Mouse (Mus musculus) stomach, embryonic 16.5 days (tissue): ENCODE measurements at regions not wholly inside any gene's neighbourhood (a gene's known extent, or its start where the extent isn't known, plus 50 kb on each side); places are given as distances from the start of the nearest gene placed in this dataset.

Experiments used
- ATAC-seq: fragments of 200-750 bp; cut with Nextera tagmentation; 2 replicates; pipeline ENCODE4 v1.8.0; 2017; ENCODE audit warnings: moderate number of reproducible peaks, moderate TSS enrichment; ENCODE audit not compliant: insufficient read depth, low FRiP score
- H3K27ac ChIP-seq: fragments of 300-500 bp; sonication (generic); 2 replicates; pipeline ENCODE4 v1.5.1; 2014; ENCODE audit warnings: low read length
- H3K27me3 ChIP-seq: fragments of 300-500 bp; sonication (generic); 2 replicates; pipeline ENCODE4 v1.6.1; 2014; ENCODE audit warnings: low read length, control low read depth, mixed read lengths; ENCODE audit not compliant: control insufficient read depth, insufficient read depth
- H3K36me3 ChIP-seq: fragments of 300-500 bp; sonication (generic); 2 replicates; pipeline ENCODE4 v1.6.1; 2014; ENCODE audit warnings: low read length; ENCODE audit not compliant: control insufficient read depth, insufficient read depth
- H3K4me1 ChIP-seq: fragments of 300-500 bp; sonication (generic); 2 replicates; pipeline ENCODE4 v1.6.1; 2014; ENCODE audit warnings: low read length, control low read depth, mixed read lengths; ENCODE audit not compliant: control insufficient read depth, insufficient read depth
- H3K4me2 ChIP-seq: fragments of 300-500 bp; sonication (generic); 2 replicates; pipeline ENCODE4 v1.6.1; 2014; ENCODE audit warnings: low read depth, low read length, mixed read lengths
- H3K4me3 ChIP-seq: fragments of 300-500 bp; sonication (generic); replicated peaks from 2 replicates; pipeline ENCODE4 v1.5.1; 2014; ENCODE audit warnings: mild to moderate bottlenecking, low read length
- H3K9ac ChIP-seq: fragments of 300-500 bp; sonication (generic); 2 replicates; pipeline ENCODE4 v1.6.1; 2014; ENCODE audit warnings: low read length
- H3K9me3 ChIP-seq: fragments of 300-500 bp; sonication (generic); replicated peaks from 2 replicates; pipeline ENCODE4 v1.6.1; 2016; ENCODE audit warnings: low read length, control low read depth; ENCODE audit not compliant: control insufficient read depth
- WGBS: fragments of 180-500 bp; shearing (Covaris S2); extraction: QIAGEN DNeasy Blood & Tissue Kit; methylation state at CpG from one replicate; pipeline ENCODE4 v1.1.7; 2014; 5-methylcytosine and 5-hydroxymethylcytosine counted together

GRCm38 (mm10) chr6:101525129-101525528 is 147.4 kb upstream of the Pdzrn3 start:
- Histone ChIP-seq H3K36me3 (no peaks in the 10 kb centered on the region), H3K9ac (no peak overlapping the region), H3K27ac (no peak overlapping the region), H3K27me3 (no peaks in the 10 kb centered on the region), H3K4me1 (no peaks in the 10 kb centered on the region), H3K9me3 (no peaks in the 10 kb centered on the region), H3K4me2 (no peak overlapping the region), H3K4me3 (no peak overlapping the region)
- 67% methylated on average over 2 of the region's 2 CpGs for WGBS
- ATAC-seq: no peak

- Histone ChIP-seq H3K9me3 (no peaks in the 10 kb centered on the region), H3K4me3 (no peak overlapping the region), H3K4me2 (no peak overlapping the region), H3K36me3 (no peaks in the 10 kb centered on the region), H3K27ac (no peak overlapping the region), H3K27me3 (no peaks in the 10 kb centered on the region), H3K4me1 (peaks cover 8% of the 10 kb centered on the region), H3K9ac (no peak overlapping the region)
- no peak for ATAC-seq
- WGBS: 90% methylated on average over 6 of the region's 6 CpGs
Observed at GRCm38 (mm10) chr6:101521316-101521715, 143.6 kb upstream of the Pdzrn3 start.

- no peak overlapping the region for H3K27ac ChIP-seq
- no peak overlapping the region for H3K9ac ChIP-seq
- no peaks in the 10 kb centered on the region for H3K27me3 ChIP-seq
- 77% methylated on average over 3 of the region's 3 CpGs for WGBS
- ATAC-seq: no peak
- no peak overlapping the region for H3K4me3 ChIP-seq
- H3K36me3 ChIP-seq: no peaks in the 10 kb centered on the region
- no peaks in the 10 kb centered on the region for H3K9me3 ChIP-seq
- H3K4me1 ChIP-seq: peaks cover 8% of the 10 kb centered on the region
- no peak overlapping the region for H3K4me2 ChIP-seq
Observed at GRCm38 (mm10) chr6:101520755-101521154, 143.1 kb upstream of the Pdzrn3 start.

- H3K9ac ChIP-seq: no peak overlapping the region
- H3K27me3 ChIP-seq: no peaks in the 10 kb centered on the region
- no peak for ATAC-seq
- no peaks in the 10 kb centered on the region for H3K9me3 ChIP-seq
- H3K4me2 ChIP-seq: no peak overlapping the region
- H3K27ac ChIP-seq: no peak overlapping the region
- no peaks in the 10 kb centered on the region for H3K36me3 ChIP-seq
- peaks cover 8% of the 10 kb centered on the region for H3K4me1 ChIP-seq
- no peak overlapping the region for H3K4me3 ChIP-seq
- 39% methylated on average over 9 of the region's 9 CpGs for WGBS
Observed at GRCm38 (mm10) chr6:101518904-101519701, 141.4 kb upstream of the Pdzrn3 start.

GRCm38 (mm10) chr6:101517584-101517983 is 139.9 kb upstream of the Pdzrn3 start:
- H3K4me2 ChIP-seq: no peak overlapping the region
- no peak for ATAC-seq
- H3K4me1 ChIP-seq: peaks cover 8% of the 10 kb centered on the region
- WGBS: 31% methylated on average over 2 of the region's 2 CpGs
- H3K27me3 ChIP-seq: no peaks in the 10 kb centered on the region
- H3K9ac ChIP-seq: no peak overlapping the region
- H3K36me3 ChIP-seq: no peaks in the 10 kb centered on the region
- no peaks in the 10 kb centered on the region for H3K9me3 ChIP-seq
- no peak overlapping the region for H3K4me3 ChIP-seq
- H3K27ac ChIP-seq: no peak overlapping the region

- Histone ChIP-seq H3K27ac (no peak overlapping the region), H3K4me3 (no peak overlapping the region), H3K9me3 (no peaks in the 10 kb centered on the region), H3K4me1 (no peaks in the 10 kb centered on the region; the same call in 1 of the 2 replicates), H3K36me3 (no peaks in the 10 kb centered on the region), H3K27me3 (no peaks in the 10 kb centered on the region), H3K9ac (no peak overlapping the region), H3K4me2 (no peak overlapping the region)
- 79% methylated on average over 2 of the region's 2 CpGs for WGBS
- ATAC-seq: no peak
Observed at GRCm38 (mm10) chr6:101513696-101514095, 136.0 kb upstream of the Pdzrn3 start.

- no peak overlapping the region for H3K4me3 ChIP-seq
- no peak for ATAC-seq
- H3K9ac ChIP-seq: no peak overlapping the region
Observed at GRCm38 (mm10) chr6:101502149-101502548, 124.5 kb upstream of the Pdzrn3 start.

GRCm38 (mm10) chr6:101501716-101502115 is 124.0 kb upstream of the Pdzrn3 start:
- H3K9ac ChIP-seq: no peak overlapping the region
- H3K27me3 ChIP-seq: no peaks in the 10 kb centered on the region
- ATAC-seq: no peak
- H3K9me3 ChIP-seq: no peaks in the 10 kb centered on the region
- WGBS: 78% methylated on average over 4 of the region's 4 CpGs
- H3K4me3 ChIP-seq: no peak overlapping the region
- H3K4me2 ChIP-seq: no peak overlapping the region
- H3K27ac ChIP-seq: no peak overlapping the region
- peaks cover 6% of the 10 kb centered on the region; the same call in 1 of the 2 replicates for H3K4me1 ChIP-seq
- H3K36me3 ChIP-seq: no peaks in the 10 kb centered on the region

More at GRCm38 (mm10) chr6:101502149-101502548, 124.5 kb upstream of the Pdzrn3 start:
- Histone ChIP-seq H3K27ac (no peak overlapping the region), H3K36me3 (no peaks in the 10 kb centered on the region), H3K9me3 (no peaks in the 10 kb centered on the region), H3K27me3 (no peaks in the 10 kb centered on the region), H3K4me2 (no peak overlapping the region), H3K4me1 (peaks cover 6% of the 10 kb centered on the region; the same call in 1 of the 2 replicates)
- 30% methylated on average over 5 of the region's 5 CpGs for WGBS

GRCm38 (mm10) chr6:101500202-101500601 is 122.5 kb upstream of the Pdzrn3 start:
- H3K9me3 ChIP-seq: no peaks in the 10 kb centered on the region
- no peak overlapping the region for H3K4me3 ChIP-seq
- H3K27ac ChIP-seq: no peak overlapping the region
- no peak for ATAC-seq
- H3K4me2 ChIP-seq: no peak overlapping the region
- H3K36me3 ChIP-seq: no peaks in the 10 kb centered on the region
- H3K4me1 ChIP-seq: peaks cover 6% of the 10 kb centered on the region; the same call in 1 of the 2 replicates
- H3K27me3 ChIP-seq: no peaks in the 10 kb centered on the region
- H3K9ac ChIP-seq: no peak overlapping the region
